Mouse (Mus musculus): ENCODE data around the gene Angptl6. TPM values are rescaled to one million over a fixed set of nuclear protein-coding genes. Genes with fewer than 3 reads are reported as not detected.

Angptl6 gene
- total and polyA plus RNA-seq, 2 experiments = 17.6 to 47.4 TPM

GRCm38 (mm10) chr9:20889185-20890141 lies 9.9 kb upstream of the Angptl6 start:
- Histone ChIP-seq H3K36me3 (ENCODE audit: control insufficient read depth, insufficient read depth, low read length) (peaks cover 10% of the 10 kb centered on the region), H3K4me1 (ENCODE audit: control insufficient read depth, insufficient read depth, low read length) (peaks cover 3% of the 10 kb centered on the region; the same call in 1 of the 2 replicates), H3K79me2 (ENCODE audit: control insufficient read depth, insufficient read depth, low read length) (peaks cover 6% of the 10 kb centered on the region; the same call in 1 of the 2 replicates), H3K4me3 (ENCODE audit: insufficient read depth, low read depth, low read length) (no peak overlapping the region), H3K27me3 (ENCODE audit: control insufficient read depth, insufficient read depth, low read length) (no peaks in the 10 kb centered on the region), H3K9ac (ENCODE audit: low read depth, low read length) (no peak overlapping the region), H3K27ac (replicated peaks; ENCODE audit: insufficient read depth, low read depth, low read length) (no peak overlapping the region)
- WGBS = 80% methylated on average over 29 of the region's 29 CpGs
- no peak for DNase-seq (ENCODE audit: extremely low read depth, low read depth, low spot score)
- TF ChIP-seq POLR2A (IDR thresholded peaks at IDR 0.05; ENCODE audit: extremely low read depth, insufficient read depth, low read length) (no peak), CTCF (IDR thresholded peaks at IDR 0.05; ENCODE audit: low read depth, low read length) (no peak)

- TF ChIP-seq CTCF (IDR thresholded peaks at IDR 0.05; ENCODE audit: low read depth, low read length) (no peak), POLR2A (IDR thresholded peaks at IDR 0.05; ENCODE audit: extremely low read depth, insufficient read depth, low read length) (no peak)
- Histone ChIP-seq H3K9ac (ENCODE audit: low read depth, low read length) (peak overlapping the region; percentile 83), H3K36me3 (ENCODE audit: control insufficient read depth, insufficient read depth, low read length) (peaks cover 10% of the 10 kb centered on the region), H3K4me1 (ENCODE audit: control insufficient read depth, insufficient read depth, low read length) (peaks cover 3% of the 10 kb centered on the region; the same call in 1 of the 2 replicates), H3K27ac (replicated peaks; ENCODE audit: insufficient read depth, low read depth, low read length) (peak overlapping the region; percentile 1; the same call in 1 of the 2 replicates), H3K79me2 (ENCODE audit: control insufficient read depth, insufficient read depth, low read length) (peaks cover 6% of the 10 kb centered on the region; the same call in 1 of the 2 replicates), H3K27me3 (ENCODE audit: control insufficient read depth, insufficient read depth, low read length) (no peaks in the 10 kb centered on the region), H3K4me3 (ENCODE audit: insufficient read depth, low read depth, low read length) (peak overlapping the region; percentile 63)
- no peak for DNase-seq (ENCODE audit: extremely low read depth, low read depth, low spot score)
- WGBS = under 1% methylated on average over 30 of the region's 30 CpGs
Measured at GRCm38 (mm10) chr9:20888386-20888765, 8.8 kb upstream of the Angptl6 start.

GRCm38 (mm10) chr9:20887704-20888385 lies 8.3 kb upstream of the Angptl6 start, which contains the start of gene Ppan:
Gene Ppan (plus strand): TSS chr9:20888175.
- Histone ChIP-seq H3K4me3 (ENCODE audit: insufficient read depth, low read depth, low read length) (peak within 1 kb of the TSS; percentile 63), H3K4me1 (ENCODE audit: control insufficient read depth, insufficient read depth, low read length) (peaks cover 3% of the 10 kb centered on the region; the same call in 1 of the 2 replicates), H3K36me3 (ENCODE audit: control insufficient read depth, insufficient read depth, low read length) (peaks cover 10% of the 10 kb centered on the region), H3K27me3 (ENCODE audit: control insufficient read depth, insufficient read depth, low read length) (no peaks in the 10 kb centered on the region), H3K79me2 (ENCODE audit: control insufficient read depth, insufficient read depth, low read length) (peaks cover 6% of the 10 kb centered on the region; the same call in 1 of the 2 replicates), H3K9ac (ENCODE audit: low read depth, low read length) (peak within 1 kb of the TSS; percentile 83), H3K27ac (replicated peaks; ENCODE audit: insufficient read depth, low read depth, low read length) (peak within 1 kb of the TSS; percentile 14)
- peak; percentile 91 for DNase-seq (ENCODE audit: extremely low read depth, low read depth, low spot score)
- under 1% methylated on average over 43 of the region's 43 CpGs for WGBS
- TF ChIP-seq CTCF (IDR thresholded peaks at IDR 0.05; ENCODE audit: low read depth, low read length) = no peak
- peak; percentile 79 for TF ChIP-seq POLR2A (IDR thresholded peaks at IDR 0.05; ENCODE audit: extremely low read depth, insufficient read depth, low read length)

- Histone ChIP-seq H3K9ac (ENCODE audit: low read depth, low read length) (no peak overlapping the region), H3K36me3 (ENCODE audit: control insufficient read depth, insufficient read depth, low read length) (peaks cover 10% of the 10 kb centered on the region), H3K79me2 (ENCODE audit: control insufficient read depth, insufficient read depth, low read length) (peaks cover 6% of the 10 kb centered on the region; the same call in 1 of the 2 replicates), H3K27ac (replicated peaks; ENCODE audit: insufficient read depth, low read depth, low read length) (no peak overlapping the region), H3K27me3 (ENCODE audit: control insufficient read depth, insufficient read depth, low read length) (no peaks in the 10 kb centered on the region), H3K4me3 (ENCODE audit: insufficient read depth, low read depth, low read length) (no peak overlapping the region), H3K4me1 (ENCODE audit: control insufficient read depth, insufficient read depth, low read length) (peaks cover 3% of the 10 kb centered on the region; the same call in 1 of the 2 replicates)
- no peak for TF ChIP-seq CTCF (IDR thresholded peaks at IDR 0.05; ENCODE audit: low read depth, low read length)
- TF ChIP-seq POLR2A (IDR thresholded peaks at IDR 0.05; ENCODE audit: extremely low read depth, insufficient read depth, low read length) = no peak
- DNase-seq (ENCODE audit: extremely low read depth, low read depth, low spot score) = no peak
- WGBS = 91% methylated on average over 6 of the region's 6 CpGs
Measured at GRCm38 (mm10) chr9:20887191-20887590, 7.7 kb upstream of the Angptl6 start.

- no peak overlapping the region for H3K4me3 ChIP-seq (ENCODE audit: insufficient read depth, low read depth, low read length)
- H3K4me1 ChIP-seq (ENCODE audit: control insufficient read depth, insufficient read depth, low read length) = peaks cover 3% of the 10 kb centered on the region; the same call in 1 of the 2 replicates
- H3K79me2 ChIP-seq (ENCODE audit: control insufficient read depth, insufficient read depth, low read length) = peaks cover 6% of the 10 kb centered on the region; the same call in 1 of the 2 replicates
- H3K27me3 ChIP-seq (ENCODE audit: control insufficient read depth, insufficient read depth, low read length) = no peaks in the 10 kb centered on the region
- 98% methylated on average over 2 of the region's 2 CpGs for WGBS
- H3K27ac ChIP-seq (replicated peaks; ENCODE audit: insufficient read depth, low read depth, low read length) = no peak overlapping the region
- TF ChIP-seq POLR2A (IDR thresholded peaks at IDR 0.05; ENCODE audit: extremely low read depth, insufficient read depth, low read length) (no peak), CTCF (IDR thresholded peaks at IDR 0.05; ENCODE audit: low read depth, low read length) (no peak)
- peaks cover 7% of the 10 kb centered on the region for H3K36me3 ChIP-seq (ENCODE audit: control insufficient read depth, insufficient read depth, low read length)
- H3K9ac ChIP-seq (ENCODE audit: low read depth, low read length) = no peak overlapping the region
- DNase-seq (ENCODE audit: extremely low read depth, low read depth, low spot score) = no peak
Measured at GRCm38 (mm10) chr9:20886563-20886962, 7.0 kb upstream of the Angptl6 start.
